Mouse (Mus musculus): ENCODE results near the gene Gusb.

- TF ChIP-seq POLR2A (IDR thresholded peaks at IDR 0.05; ENCODE audit: borderline replicate concordance, extremely low read depth, insufficient read depth, insufficient read length, poor library complexity, severe bottlenecking), result no peak
- no peak for TF ChIP-seq CTCF (IDR thresholded peaks at IDR 0.05; ENCODE audit: borderline replicate concordance, extremely low read depth, insufficient read depth, insufficient read length)
Observed at GRCm38 (mm10) chr5:130027696-130028095, 24.8 kb upstream of the Gusb start.
